Mouse (Mus musculus) heart, adult 2 months (tissue): Measurements from ENCODE around the gene Car7.

Source experiments
- CTCF ChIP-seq: fragments of 200-600 bp; IDR thresholded peaks from 2 replicates; pipeline ENCODE4 v1.8.1; 2022; ENCODE audit warnings: antibody characterized with exemption, mild to moderate bottlenecking, moderate library complexity
- EP300 ChIP-seq: fragments of 200-500 bp; IDR thresholded peaks from 2 replicates; pipeline ENCODE4 v1.6.1; 2011; ENCODE audit warnings: low read depth, low read length, control low read depth; ENCODE audit not compliant: insufficient read depth
- POLR2A ChIP-seq: fragments of 200-500 bp; IDR thresholded peaks from 2 replicates; pipeline ENCODE4 v1.6.1; 2011; ENCODE audit warnings: mild to moderate bottlenecking, low read depth, low read length, control low read depth; ENCODE audit not compliant: insufficient read depth

- TF ChIP-seq CTCF: peak; percentile 77
- no peak for TF ChIP-seq POLR2A
- TF ChIP-seq EP300: peak; percentile 92
Measured at GRCm38 (mm10) chr8:104564633-104565456, 30.4 kb downstream of the Car7 start.
